Mouse (Mus musculus) fat pad, adult 2 months (tissue): ENCODE results near the gene Atf7ip.
"Not testable (repeated sequence)": the region's sequence is repeated elsewhere in the genome, so short reads cannot be mapped to it uniquely, and the experiment has no call there.

ENCODE experiments used
- DNase-seq: peaks from one replicate; pipeline ENCODE4 v3.0.0-alpha.2; 2011; ENCODE audit warnings: low read depth, low spot score; ENCODE audit errors: extremely low read depth

Atf7ip gene

GRCm38 (mm10) chr6:136505867-136506266 is at the start of gene Atf7ip:
TSS of gene Atf7ip (plus strand) at chr6:136506167.
- not testable (repeated sequence) for DNase-seq

- DNase-seq = no peak
Observed at GRCm38 (mm10) chr6:136456302-136456701, 49.7 kb upstream of the Atf7ip start.

GRCm38 (mm10) chr6:136459156-136459555 is 46.8 kb upstream of the Atf7ip start:
- DNase-seq = no peak

GRCm38 (mm10) chr6:136463491-136463890 is 42.5 kb upstream of the Atf7ip start:
- DNase-seq = no peak

- no peak for DNase-seq
Observed at GRCm38 (mm10) chr6:136464121-136464621, 41.8 kb upstream of the Atf7ip start.

GRCm38 (mm10) chr6:136465021-136465420 is 40.9 kb upstream of the Atf7ip start:
- no peak for DNase-seq

GRCm38 (mm10) chr6:136465959-136466381 is 40.0 kb upstream of the Atf7ip start:
- DNase-seq = peak; percentile 77

- DNase-seq = no peak
Observed at GRCm38 (mm10) chr6:136466956-136467750, 38.8 kb upstream of the Atf7ip start.

- no peak for DNase-seq
Observed at GRCm38 (mm10) chr6:136467837-136468236, 38.1 kb upstream of the Atf7ip start.

GRCm38 (mm10) chr6:136468401-136468912 is 37.5 kb upstream of the Atf7ip start:
- peak; percentile 95 for DNase-seq

- peak; percentile 74 for DNase-seq
Observed at GRCm38 (mm10) chr6:136468974-136469792, 36.8 kb upstream of the Atf7ip start.

- no peak for DNase-seq
Observed at GRCm38 (mm10) chr6:136469807-136470206, 36.2 kb upstream of the Atf7ip start.

GRCm38 (mm10) chr6:136470321-136471230 is 35.4 kb upstream of the Atf7ip start:
- DNase-seq = peak; percentile 63

- DNase-seq = no peak
Observed at GRCm38 (mm10) chr6:136471601-136472000, 34.4 kb upstream of the Atf7ip start.

GRCm38 (mm10) chr6:136472779-136473178 is 33.2 kb upstream of the Atf7ip start:
- no peak for DNase-seq

- no peak for DNase-seq
Observed at GRCm38 (mm10) chr6:136473472-136474129, 32.4 kb upstream of the Atf7ip start.

- DNase-seq = no peak
Observed at GRCm38 (mm10) chr6:136475171-136475860, 30.7 kb upstream of the Atf7ip start.

- no peak for DNase-seq
Observed at GRCm38 (mm10) chr6:136477878-136478277, 28.1 kb upstream of the Atf7ip start.

- DNase-seq = no peak
Observed at GRCm38 (mm10) chr6:136483531-136483930, 22.4 kb upstream of the Atf7ip start.
